8 mouse cellular contexts compared by ENCODE assay signal in genomic region chr13:96924985-96925745, GRCm38 (mm10). TPM values are rescaled to one million over a fixed set of nuclear protein-coding genes. Genes with fewer than 3 reads are reported as not detected.
DNase-seq lines count a peak whose midpoint lies in the region; ATAC-seq and TF ChIP-seq lines count a peak whose summit lies in the region.

No protein-coding gene starts in this region.

- no peak for TF ChIP-seq EP300 in heart, postnatal 0 days (IDR thresholded peaks at IDR 0.05; ENCODE audit: low read depth)

- WGBS in heart, postnatal 0 days: 2% methylated on average over 52 of the region's 53 CpGs
- under 1% methylated on average over 52 of the region's 53 CpGs for WGBS in limb, embryonic 14.5 days
- under 1% methylated on average over 51 of the region's 53 CpGs for WGBS in neural tube, embryonic 11.5 days

- no peaks in the 10 kb centered on the region for H3K4me1 ChIP-seq in heart, postnatal 0 days (ENCODE audit: control insufficient read depth, insufficient read depth)
- H3K4me1 ChIP-seq in limb, embryonic 14.5 days (ENCODE audit: control insufficient read depth, insufficient read depth, low read length): peaks cover 3% of the 10 kb centered on the region; the same call in 1 of the 2 replicates
- 0 out of 2 replicates have a peak, but pooled peaks cover 7% of the 10 kb centered on the region for H3K4me1 ChIP-seq in neural tube, embryonic 11.5 days (ENCODE audit: control insufficient read depth, insufficient read depth, low read length)

- no peak for TF ChIP-seq CTCF in heart, postnatal 0 days (IDR thresholded peaks at IDR 0.05; ENCODE audit: low read depth)

- peak overlapping the region; percentile 90 for H3K4me2 ChIP-seq in heart, postnatal 0 days (ENCODE audit: low read depth, low read length)
- peak overlapping the region; percentile 99 for H3K4me2 ChIP-seq in limb, embryonic 14.5 days (replicated peaks; ENCODE audit: low read depth, low read length, severe bottlenecking)
- peak overlapping the region; percentile 99 for H3K4me2 ChIP-seq in neural tube, embryonic 11.5 days (ENCODE audit: low read depth)

- no peaks in the 10 kb centered on the region for H3K9me3 ChIP-seq in heart, postnatal 0 days (replicated peaks; ENCODE audit: control insufficient read depth, low read length)
- H3K9me3 ChIP-seq in limb, embryonic 14.5 days (ENCODE audit: control insufficient read depth, low read length): no peaks in the 10 kb centered on the region
- H3K9me3 ChIP-seq in neural tube, embryonic 11.5 days (ENCODE audit: control insufficient read depth, low read length): no peaks in the 10 kb centered on the region

- DNase-seq in ovary, postnatal 36 days (ENCODE audit: low spot score): peak; percentile 53
- DNase-seq in ovary, adult 18-20 months (ENCODE audit: low spot score): no peak
- DNase-seq in embryo, embryonic 10.5 days (ENCODE audit: low spot score): peak; percentile 43
- DNase-seq in heart, postnatal 0 days (ENCODE audit: low spot score): no peak
- no peak for DNase-seq in limb, embryonic 14.5 days (ENCODE audit: low spot score)
- DNase-seq in neural tube, embryonic 11.5 days (ENCODE audit: low spot score): peak; percentile 54
- no peak for DNase-seq in urinary bladder, postnatal 4 days (ENCODE audit: low spot score in 2 of 2)
- DNase-seq in layer of hippocampus, adult 8-10 months (ENCODE audit: low spot score in 2 of 2): no peak

- peak overlapping the region; percentile 56 for H3K9ac ChIP-seq in heart, postnatal 0 days (replicated peaks; ENCODE audit: low read depth, low read length)
- peak overlapping the region; percentile 79 for H3K9ac ChIP-seq in limb, embryonic 14.5 days (ENCODE audit: low read depth, low read length, severe bottlenecking)
- H3K9ac ChIP-seq in neural tube, embryonic 11.5 days (ENCODE audit: low read length): peak overlapping the region; percentile 70

- peak overlapping the region; percentile 69 for H3K4me3 ChIP-seq in heart, postnatal 0 days (ENCODE audit: low read depth, low read length)
- H3K4me3 ChIP-seq in limb, embryonic 14.5 days (replicated peaks; ENCODE audit: low read length): peak overlapping the region; percentile 81
- H3K4me3 ChIP-seq in neural tube, embryonic 11.5 days (ENCODE audit: low read depth, low read length): peak overlapping the region; percentile 70

- H3K27me3 ChIP-seq in heart, postnatal 0 days (ENCODE audit: control insufficient read depth, insufficient read depth, low read length): peaks cover 11% of the 10 kb centered on the region; the same call in 1 of the 2 replicates
- H3K27me3 ChIP-seq in limb, embryonic 14.5 days (ENCODE audit: control insufficient read depth, insufficient read depth, low read length): 0 out of 2 replicates have a peak, but pooled peaks cover 5% of the 10 kb centered on the region
- peaks cover 21% of the 10 kb centered on the region for H3K27me3 ChIP-seq in neural tube, embryonic 11.5 days (ENCODE audit: control insufficient read depth, insufficient read depth, low read length)

- no peak overlapping the region for H3K27ac ChIP-seq in heart, postnatal 0 days (ENCODE audit: low read depth)
- H3K27ac ChIP-seq in limb, embryonic 14.5 days (replicated peaks; ENCODE audit: low read depth, low read length): no peak overlapping the region
- no peak overlapping the region for H3K27ac ChIP-seq in neural tube, embryonic 11.5 days (ENCODE audit: low read depth, low read length)

- no peaks in the 10 kb centered on the region for H3K36me3 ChIP-seq in heart, postnatal 0 days (replicated peaks; ENCODE audit: control insufficient read depth, insufficient read depth, low read length)
- H3K36me3 ChIP-seq in limb, embryonic 14.5 days (ENCODE audit: control insufficient read depth, insufficient read depth, low read length): no peaks in the 10 kb centered on the region
- no peaks in the 10 kb centered on the region for H3K36me3 ChIP-seq in neural tube, embryonic 11.5 days (ENCODE audit: control insufficient read depth, insufficient read depth, low read length)

- no peak for TF ChIP-seq POLR2A in limb, embryonic 14.5 days (IDR thresholded peaks at IDR 0.05; ENCODE audit: borderline replicate concordance, extremely low read depth, insufficient read depth, insufficient read length)

- peak; percentile 50 for ATAC-seq in heart, postnatal 0 days (ENCODE audit: insufficient read depth, low read depth)
- ATAC-seq in limb, embryonic 14.5 days (ENCODE audit: low FRiP score, low read depth): peak; percentile 56; the same call in 1 of the 2 replicates
- ATAC-seq in neural tube, embryonic 11.5 days (ENCODE audit: insufficient read depth, low FRiP score, low TSS enrichment): peak; percentile 68

RNA-seq across cellular contexts. Expression of gene Gcnt4, which starts 0.7 kb away (rescaled TPM):
- 0.12 TPM in 1 of 2 replicates, not detected in the other for total RNA-seq in heart, postnatal 0 days (2014; rRNA removed; ENCODE audit: low replicate concordance)
- polyA plus RNA-seq in heart, postnatal 0 days (2015; fragmentation: Nextera tagmentation; extraction: Ambion mirVana): 0.05 and 0.10 TPM in 2 replicates
- polyA plus RNA-seq in limb, embryonic 14.5 days (2012; rRNA removed): 0.63 and 0.81 TPM in 2 replicates
- polyA plus RNA-seq in limb, embryonic 14.5 days (2014; fragmentation: Nextera tagmentation; extraction: Ambion mirVana): 0.26 and 0.44 TPM in 2 replicates
- 0.19 and 0.32 TPM in 2 replicates for polyA plus RNA-seq in neural tube, embryonic 11.5 days (2014; fragmentation: Nextera tagmentation; extraction: Ambion mirVana)
- 1 to 10 TPM; 3.8 to 4.3 (median 4.0) TPM for total RNA-seq in layer of hippocampus, adult 8-10 months (2022)

Comparison
In these comparisons a context has a peak if more than half of its experiments do, and no peak if none do; other contexts are left out.
1. DNase-seq: peak in ovary, postnatal 36 days (single experiment), embryo, embryonic 10.5 days (single experiment) and neural tube, embryonic 11.5 days (single experiment); none in ovary, adult 18-20 months (single experiment), heart, postnatal 0 days (single experiment), limb, embryonic 14.5 days (single experiment), urinary bladder, postnatal 4 days (0 of 2) and layer of hippocampus, adult 8-10 months (0 of 2).
2. Peak in every context shown above with its lines, with median percentiles within 50 percentile points of each other: ATAC-seq, H3K4me2 ChIP-seq, H3K4me3 ChIP-seq and H3K9ac ChIP-seq.